Mouse (Mus musculus): ENCODE results near the gene Drg2.

The Drg2 gene

DNA sequence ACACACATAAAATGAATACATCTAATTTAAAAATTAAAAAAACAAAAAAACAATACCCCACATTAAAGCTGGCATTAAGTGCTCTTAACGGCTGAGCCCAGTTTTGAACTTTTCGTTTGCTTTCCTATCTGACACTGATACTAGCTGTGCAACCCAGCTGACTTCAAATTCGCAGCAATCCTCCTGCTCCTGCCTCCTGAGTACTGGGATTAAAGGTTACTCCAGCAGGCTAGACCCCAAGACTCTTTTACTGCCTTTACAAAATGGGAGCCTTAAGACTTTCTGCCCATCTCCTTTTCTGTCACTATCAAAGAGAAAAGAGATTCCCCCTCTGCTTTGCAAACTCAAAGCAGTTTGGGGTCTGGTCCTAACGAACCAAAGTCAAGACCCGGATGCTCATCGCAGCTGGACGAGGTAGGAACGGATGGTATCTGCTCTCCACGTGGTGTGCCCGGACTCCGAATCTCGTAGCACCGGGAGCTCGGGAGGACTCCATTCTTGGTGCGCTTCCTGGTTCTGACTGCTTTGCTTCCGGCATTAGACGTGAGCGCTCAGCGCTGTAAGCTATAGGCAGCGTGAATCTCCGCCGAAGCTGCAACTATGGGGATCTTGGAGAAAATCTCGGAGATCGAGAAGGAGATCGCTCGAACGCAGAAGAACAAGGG is at the start of gene Drg2:
Drg2 (plus strand) TSS at position 512 of the 665 bp plus-strand sequence.
- Histone ChIP-seq H3K36me3 (ENCODE audit: control insufficient read depth, insufficient read depth, low read length, poor library complexity, severe bottlenecking) (peaks cover 6% of the 10 kb centered on the region; the same call in 1 of the 2 replicates), H3K27me3 (ENCODE audit: control insufficient read depth, insufficient read depth, low read length, poor library complexity, severe bottlenecking) (no peaks in the 10 kb centered on the region; the same call in 1 of the 2 replicates)
- peak; percentile 91 for DNase-seq (ENCODE audit: low read depth, low spot score)

DNA sequence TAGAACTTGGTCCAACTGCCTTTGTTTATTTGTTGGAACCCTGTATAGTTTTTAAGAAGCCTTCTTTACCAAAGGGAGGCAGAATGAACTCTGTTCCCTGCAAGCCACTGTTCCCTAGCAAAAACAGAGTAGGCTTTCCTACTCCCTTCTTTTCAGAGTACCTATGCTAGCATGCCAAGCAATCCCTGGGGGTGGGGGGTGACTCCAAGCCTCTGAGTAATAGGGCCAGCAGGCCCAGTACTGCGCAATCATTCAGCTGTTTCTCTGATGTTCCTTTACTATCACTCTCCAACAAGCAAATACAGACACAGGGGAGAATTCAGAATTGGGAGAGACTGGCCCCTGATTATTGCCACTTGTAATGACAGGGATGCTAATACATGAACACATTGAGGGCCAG is 47.8 kb upstream of the Drg2 start:
- no peak for DNase-seq (ENCODE audit: low read depth, low spot score)
- peaks cover 17% of the 10 kb centered on the region for H3K36me3 ChIP-seq (ENCODE audit: control insufficient read depth, insufficient read depth, low read length, poor library complexity, severe bottlenecking)
- H3K27me3 ChIP-seq (ENCODE audit: control insufficient read depth, insufficient read depth, low read length, poor library complexity, severe bottlenecking) = no peaks in the 10 kb centered on the region

DNA sequence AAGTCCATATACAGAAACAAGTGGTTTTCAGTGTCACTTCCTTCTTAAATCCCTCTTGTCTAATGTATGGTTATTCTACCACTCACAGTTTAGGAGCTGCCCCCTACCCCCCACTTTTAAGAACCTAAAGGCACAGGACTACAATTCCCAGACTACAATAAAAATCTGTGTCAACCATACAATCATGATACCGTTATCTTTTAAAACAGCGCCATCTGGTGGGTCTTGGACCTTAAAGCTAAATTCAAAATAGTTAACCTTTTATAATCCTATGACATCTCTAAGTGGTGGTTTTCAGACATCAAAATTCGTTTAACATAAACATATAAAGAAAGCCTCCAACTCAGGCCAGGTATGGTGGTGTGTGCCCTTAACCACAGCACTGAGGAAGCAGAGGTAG is 42.2 kb upstream of the Drg2 start:
- peak; percentile 83 for DNase-seq (ENCODE audit: low read depth, low spot score)
- peaks cover 6% of the 10 kb centered on the region for H3K36me3 ChIP-seq (ENCODE audit: control insufficient read depth, insufficient read depth, low read length, poor library complexity, severe bottlenecking)
- H3K27me3 ChIP-seq (ENCODE audit: control insufficient read depth, insufficient read depth, low read length, poor library complexity, severe bottlenecking) = no peaks in the 10 kb centered on the region

GRCm38 (mm10) chr11:60412921-60413320 is 41.5 kb upstream of the Drg2 start:
- no peak for DNase-seq (ENCODE audit: low read depth, low spot score)
- no peaks in the 10 kb centered on the region for H3K27me3 ChIP-seq (ENCODE audit: control insufficient read depth, insufficient read depth, low read length, poor library complexity, severe bottlenecking)
- peaks cover 6% of the 10 kb centered on the region; the same call in 1 of the 2 replicates for H3K36me3 ChIP-seq (ENCODE audit: control insufficient read depth, insufficient read depth, low read length, poor library complexity, severe bottlenecking)

DNA sequence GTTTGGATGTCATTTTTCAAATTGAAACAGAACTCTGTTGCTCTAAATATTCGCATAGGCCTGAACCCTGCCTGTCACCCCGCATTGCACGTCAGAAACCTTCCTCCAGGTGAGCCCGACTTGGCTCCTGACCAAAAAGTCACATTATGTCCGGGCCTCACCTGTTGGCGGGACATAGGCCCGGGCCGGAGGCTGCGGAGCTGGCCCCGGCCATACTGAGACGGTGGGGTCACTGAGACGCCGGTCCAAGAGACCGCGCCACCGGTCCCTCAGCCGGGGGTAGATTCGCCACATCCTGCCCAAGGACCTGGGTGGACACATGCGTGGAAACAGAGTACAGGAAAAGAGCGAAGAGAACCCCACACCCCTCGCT is 37.8 kb upstream of the Drg2 start:
- DNase-seq (ENCODE audit: low read depth, low spot score) = no peak
- Histone ChIP-seq H3K36me3 (ENCODE audit: control insufficient read depth, insufficient read depth, low read length, poor library complexity, severe bottlenecking) (0 out of 2 replicates have a peak, but pooled peaks cover 2% of the 10 kb centered on the region), H3K27me3 (ENCODE audit: control insufficient read depth, insufficient read depth, low read length, poor library complexity, severe bottlenecking) (no peaks in the 10 kb centered on the region)

- Histone ChIP-seq H3K36me3 (ENCODE audit: control insufficient read depth, insufficient read depth, low read length, poor library complexity, severe bottlenecking) (no peaks in the 10 kb centered on the region), H3K27me3 (ENCODE audit: control insufficient read depth, insufficient read depth, low read length, poor library complexity, severe bottlenecking) (no peaks in the 10 kb centered on the region)
- peak; percentile 100 for DNase-seq (ENCODE audit: low read depth, low spot score)
Observed at GRCm38 (mm10) chr11:60416963-60417716, 37.3 kb upstream of the Drg2 start, which contains the start of gene Gid4. Gene Gid4 (plus strand): TSS chr11:60417145.

DNA sequence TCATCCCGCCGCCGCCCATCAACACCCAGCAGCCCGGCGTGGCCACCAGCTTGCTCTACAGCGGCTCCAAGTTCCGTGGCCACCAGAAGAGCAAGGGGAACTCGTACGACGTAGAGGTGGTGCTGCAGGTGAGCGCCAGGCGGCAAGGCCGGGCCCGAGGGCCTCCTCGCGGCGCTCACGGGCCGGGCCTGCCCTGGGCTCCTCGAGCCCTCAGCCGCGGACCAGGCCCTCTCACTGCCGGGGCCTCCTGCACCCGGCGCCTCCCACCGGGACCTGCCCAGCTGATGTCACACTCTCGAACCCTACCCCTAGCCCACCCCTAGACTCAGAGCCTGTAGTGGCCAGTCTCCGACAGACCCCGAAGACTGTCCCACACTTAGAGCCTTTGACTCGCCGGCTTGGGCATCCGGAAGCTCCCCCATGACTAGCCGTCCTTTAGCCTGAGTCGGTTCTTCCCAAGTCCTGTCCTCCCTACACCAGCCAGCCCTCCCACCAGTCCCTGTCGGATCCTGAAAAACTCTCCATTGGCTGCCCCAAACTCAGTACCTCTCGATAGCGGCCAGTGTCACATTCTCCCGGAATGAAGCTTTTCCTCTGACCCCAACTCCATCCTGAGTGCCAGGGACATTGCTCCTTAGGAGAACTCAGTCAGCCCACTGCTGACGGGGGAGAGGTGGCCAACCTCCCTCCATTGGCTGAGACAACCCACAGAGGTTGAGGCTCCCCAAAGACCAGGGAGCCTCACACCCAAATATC is 36.5 kb upstream of the Drg2 start, which contains the start of gene Atpaf2:
Atpaf2 (minus strand) TSS at position 741 of the 756 bp plus-strand sequence.
- H3K27me3 ChIP-seq (ENCODE audit: control insufficient read depth, insufficient read depth, low read length, poor library complexity, severe bottlenecking) = no peaks in the 10 kb centered on the region
- no peak for DNase-seq (ENCODE audit: low read depth, low spot score)
- no peaks in the 10 kb centered on the region for H3K36me3 ChIP-seq (ENCODE audit: control insufficient read depth, insufficient read depth, low read length, poor library complexity, severe bottlenecking)

GRCm38 (mm10) chr11:60418473-60418803 is 36.0 kb upstream of the Drg2 start:
- H3K27me3 ChIP-seq (ENCODE audit: control insufficient read depth, insufficient read depth, low read length, poor library complexity, severe bottlenecking) = no peaks in the 10 kb centered on the region
- H3K36me3 ChIP-seq (ENCODE audit: control insufficient read depth, insufficient read depth, low read length, poor library complexity, severe bottlenecking) = no peaks in the 10 kb centered on the region
- peak; percentile 8 for DNase-seq (ENCODE audit: low read depth, low spot score)

- DNase-seq (ENCODE audit: low read depth, low spot score) = peak; percentile 60
Observed at GRCm38 (mm10) chr11:60422046-60422668, 32.2 kb upstream of the Drg2 start.

DNA sequence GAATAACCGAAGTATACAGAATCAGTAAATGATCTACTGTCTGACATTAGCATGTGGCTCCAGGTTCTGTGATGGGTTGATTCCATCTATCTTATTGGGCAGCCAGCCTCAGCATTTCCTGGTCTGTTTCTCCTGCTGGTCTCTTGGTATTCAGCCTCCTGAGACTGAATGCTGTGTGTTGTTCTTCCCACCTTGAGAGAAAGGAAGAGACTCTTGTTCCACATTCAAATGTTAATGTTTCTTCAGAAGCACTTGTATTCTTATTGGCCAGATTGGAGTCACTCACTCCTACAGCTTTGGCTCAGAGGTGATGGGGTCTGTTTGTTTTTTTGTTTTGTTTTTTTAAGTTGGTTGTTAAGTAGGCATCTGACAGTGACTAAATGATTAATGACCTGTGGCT is 31.4 kb upstream of the Drg2 start:
- H3K36me3 ChIP-seq (ENCODE audit: control insufficient read depth, insufficient read depth, low read length, poor library complexity, severe bottlenecking) = 0 out of 2 replicates have a peak, but pooled peaks cover 3% of the 10 kb centered on the region
- no peaks in the 10 kb centered on the region for H3K27me3 ChIP-seq (ENCODE audit: control insufficient read depth, insufficient read depth, low read length, poor library complexity, severe bottlenecking)
- DNase-seq (ENCODE audit: low read depth, low spot score) = no peak

More at GRCm38 (mm10) chr11:60422046-60422668, 32.2 kb upstream of the Drg2 start:
- Histone ChIP-seq H3K36me3 (ENCODE audit: control insufficient read depth, insufficient read depth, low read length, poor library complexity, severe bottlenecking) (no peaks in the 10 kb centered on the region), H3K27me3 (ENCODE audit: control insufficient read depth, insufficient read depth, low read length, poor library complexity, severe bottlenecking) (no peaks in the 10 kb centered on the region)

DNA sequence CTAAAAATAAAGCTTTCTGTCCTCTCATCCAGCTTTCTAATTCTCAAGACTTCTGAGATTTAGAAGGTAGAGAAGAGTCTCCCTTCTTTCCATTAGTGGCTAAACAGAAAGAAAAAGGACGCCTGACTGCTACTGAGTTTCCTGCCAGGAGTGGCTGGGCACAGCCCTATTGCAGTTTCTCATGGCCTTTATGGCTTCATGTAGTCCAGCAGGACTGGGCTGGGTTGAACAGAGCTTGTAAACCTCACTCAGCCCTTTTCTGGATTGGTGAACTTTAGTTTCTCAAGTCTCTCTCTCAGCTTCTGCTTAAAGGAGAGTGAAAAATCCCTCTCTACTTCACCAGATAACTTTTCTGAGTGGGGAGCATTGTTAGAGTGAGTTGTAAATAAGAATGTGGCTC is 28.0 kb upstream of the Drg2 start:
- Histone ChIP-seq H3K27me3 (ENCODE audit: control insufficient read depth, insufficient read depth, low read length, poor library complexity, severe bottlenecking) (no peaks in the 10 kb centered on the region), H3K36me3 (ENCODE audit: control insufficient read depth, insufficient read depth, low read length, poor library complexity, severe bottlenecking) (peaks cover 5% of the 10 kb centered on the region; the same call in 1 of the 2 replicates)
- DNase-seq (ENCODE audit: low read depth, low spot score) = no peak

- Histone ChIP-seq H3K27me3 (ENCODE audit: control insufficient read depth, insufficient read depth, low read length, poor library complexity, severe bottlenecking) (no peaks in the 10 kb centered on the region), H3K36me3 (ENCODE audit: control insufficient read depth, insufficient read depth, low read length, poor library complexity, severe bottlenecking) (peaks cover 5% of the 10 kb centered on the region; the same call in 1 of the 2 replicates)
- no peak for DNase-seq (ENCODE audit: low read depth, low spot score)
Observed at GRCm38 (mm10) chr11:60427628-60428027, 26.8 kb upstream of the Drg2 start.

- DNase-seq (ENCODE audit: low read depth, low spot score) = no peak
- Histone ChIP-seq H3K36me3 (ENCODE audit: control insufficient read depth, insufficient read depth, low read length, poor library complexity, severe bottlenecking) (peaks cover 10% of the 10 kb centered on the region; the same call in 1 of the 2 replicates), H3K27me3 (ENCODE audit: control insufficient read depth, insufficient read depth, low read length, poor library complexity, severe bottlenecking) (no peaks in the 10 kb centered on the region)
Observed at GRCm38 (mm10) chr11:60433501-60433900, 20.9 kb upstream of the Drg2 start.

- Histone ChIP-seq H3K27me3 (ENCODE audit: control insufficient read depth, insufficient read depth, low read length, poor library complexity, severe bottlenecking) (no peaks in the 10 kb centered on the region), H3K36me3 (ENCODE audit: control insufficient read depth, insufficient read depth, low read length, poor library complexity, severe bottlenecking) (peaks cover 9% of the 10 kb centered on the region; the same call in 1 of the 2 replicates)
- no peak for DNase-seq (ENCODE audit: low read depth, low spot score)
Observed at GRCm38 (mm10) chr11:60435133-60435532, 19.3 kb upstream of the Drg2 start.

Measured in splenic B cell, adult 2 months (primary cell).